Mouse (Mus musculus) heart, embryonic 16.5 days (tissue): ENCODE data around the gene Ccl5. TPM values are rescaled to one million over a fixed set of nuclear protein-coding genes. Genes with fewer than 3 reads are reported as not detected.
A peak's percentile ranks its signal among the peaks of the same experiment; 100 is the strongest.
"Not testable (repeated sequence)": the region's sequence is repeated elsewhere in the genome, so short reads cannot be mapped to it uniquely, and the experiment has no call there.

Experiments
- ATAC-seq: fragments of 200-750 bp; cut with Nextera tagmentation; replicated peaks from 2 replicates; pipeline ENCODE4 v1.8.0; 2017; ENCODE audit warnings: moderate number of reproducible peaks; ENCODE audit not compliant: insufficient read depth, low FRiP score; ENCODE audit errors: extremely low read depth
- H3K27ac ChIP-seq: fragments of 300-500 bp; sonication (generic); 2 replicates; pipeline ENCODE4 v1.5.1; 2014; ENCODE audit warnings: mild to moderate bottlenecking, low read length, control low read depth, moderate library complexity
- H3K27me3 ChIP-seq: fragments of 300-500 bp; sonication (generic); 2 replicates; pipeline ENCODE4 v1.6.1; 2014; ENCODE audit warnings: low read length, mixed read lengths; ENCODE audit not compliant: control insufficient read depth, insufficient read depth
- H3K36me3 ChIP-seq: fragments of 300-500 bp; sonication (generic); 2 replicates; pipeline ENCODE4 v1.6.1; 2014; ENCODE audit not compliant: control insufficient read depth, insufficient read depth
- H3K4me1 ChIP-seq: fragments of 300-500 bp; sonication (generic); 2 replicates; pipeline ENCODE4 v1.6.1; 2014; ENCODE audit warnings: low read length, mixed read lengths; ENCODE audit not compliant: control insufficient read depth, insufficient read depth
- H3K4me2 ChIP-seq: fragments of 300-500 bp; sonication (generic); 2 replicates; pipeline ENCODE4 v1.6.1; 2014; ENCODE audit warnings: low read depth, mild to moderate bottlenecking, control low read depth, low read length
- H3K4me3 ChIP-seq: fragments of 300-500 bp; sonication (generic); 2 replicates; pipeline ENCODE4 v1.5.1; 2014; ENCODE audit warnings: mild to moderate bottlenecking, control low read depth, low read length
- H3K9ac ChIP-seq: fragments of 300-500 bp; sonication (generic); 2 replicates; pipeline ENCODE4 v1.6.1; 2014; ENCODE audit warnings: low read length, control low read depth
- H3K9me3 ChIP-seq: fragments of 300-500 bp; sonication (generic); replicated peaks from 2 replicates; pipeline ENCODE4 v1.6.1; 2016; ENCODE audit warnings: low read length; ENCODE audit not compliant: control insufficient read depth
- WGBS: fragments of 180-500 bp; shearing (Covaris S2); extraction: QIAGEN DNeasy Blood & Tissue Kit; methylation state at CpG from one replicate; pipeline ENCODE4 v1.1.7; 2014; 5-methylcytosine and 5-hydroxymethylcytosine counted together
- polyA plus RNA-seq: library from polyadenylated mRNA; unstranded; fragments of >200 nt; fragmentation: Nextera tagmentation; extraction: Ambion mirVana; gene quantifications from 2 replicates; pipeline ENCODE4 v1.2.1, GENCODE M21; 2015

Ccl5 gene
- polyA plus RNA-seq, 1 experiment from 2014 or later = 2.5 TPM

DNA sequence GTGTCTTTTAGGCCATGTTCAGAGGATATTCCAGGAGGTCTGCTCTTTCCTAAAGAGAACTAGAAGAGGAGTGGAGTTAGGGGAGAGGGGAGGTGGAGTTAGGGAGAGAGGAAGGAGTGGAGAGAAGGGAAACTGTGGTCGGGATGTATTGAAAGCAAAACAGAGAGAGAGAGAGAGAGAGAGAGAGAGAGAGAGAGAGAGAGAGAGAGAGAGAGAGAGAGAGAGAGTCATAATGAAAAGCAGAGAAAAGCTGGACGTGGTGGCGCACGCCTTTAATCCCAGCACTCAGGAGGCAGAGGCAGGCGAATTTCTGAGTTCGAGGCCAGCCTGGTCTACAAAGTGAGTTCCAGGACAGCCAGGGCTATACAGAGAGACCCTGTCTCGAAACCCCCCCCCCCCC is 20.7 kb upstream of the Ccl5 start:
- ATAC-seq, H3K9ac ChIP-seq, H3K4me3 ChIP-seq, H3K27ac ChIP-seq, H3K4me1 ChIP-seq, H3K27me3 ChIP-seq, H3K4me2 ChIP-seq, H3K9me3 ChIP-seq, H3K36me3 ChIP-seq: not testable (repeated sequence)
- 84% methylated on average over 7 of the region's 7 CpGs for WGBS

DNA sequence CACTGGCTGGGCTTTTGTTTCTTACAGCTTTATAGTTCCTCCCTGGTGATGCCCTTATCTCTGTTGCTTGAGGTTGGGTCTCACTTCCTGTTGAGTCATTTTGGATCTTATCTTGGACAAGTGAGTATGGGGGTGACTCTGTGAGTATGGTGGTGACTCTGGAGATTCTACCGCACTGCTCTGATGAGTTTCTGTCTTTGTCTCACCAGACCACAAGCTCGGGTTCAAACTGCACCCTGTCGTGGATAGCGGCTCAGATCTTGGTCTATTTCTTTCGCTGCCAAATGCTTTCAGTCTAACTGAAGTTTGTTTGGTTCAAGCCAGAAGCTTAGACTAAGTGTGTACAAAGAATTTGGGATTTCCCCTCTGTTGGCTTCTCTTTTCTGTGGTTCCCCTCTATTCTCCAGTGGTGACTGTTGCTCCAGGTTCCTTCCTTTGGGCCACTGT is 19.9 kb upstream of the Ccl5 start:
- Histone ChIP-seq H3K4me2 (no peak overlapping the region), H3K9me3 (no peaks in the 10 kb centered on the region), H3K27me3 (no peaks in the 10 kb centered on the region), H3K36me3 (no peaks in the 10 kb centered on the region), H3K4me3 (no peak overlapping the region), H3K4me1 (no peaks in the 10 kb centered on the region), H3K9ac (no peak overlapping the region), H3K27ac (no peak overlapping the region)
- WGBS = 71% methylated on average over 5 of the region's 5 CpGs
- no peak for ATAC-seq

DNA sequence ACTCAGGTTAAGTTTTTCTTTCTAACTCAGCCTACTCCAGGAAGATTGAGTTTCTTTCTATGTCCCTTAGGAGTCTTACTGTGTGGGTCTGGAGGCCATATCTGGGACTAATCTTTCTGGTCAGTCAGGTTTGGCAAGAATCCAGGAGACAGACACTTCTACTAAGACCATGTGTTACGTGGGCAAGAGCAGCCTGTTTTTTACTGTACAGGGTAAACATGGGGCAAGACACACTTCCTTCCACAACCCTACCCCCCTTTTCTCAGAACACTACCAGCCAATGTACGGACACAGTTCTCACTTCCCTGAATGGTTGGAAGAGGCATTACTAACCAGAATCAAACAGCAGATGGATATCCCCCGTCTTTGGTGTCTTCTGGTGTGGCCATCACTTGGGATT is 13.9 kb upstream of the Ccl5 start:
- Histone ChIP-seq H3K27me3 (no peaks in the 10 kb centered on the region), H3K4me1 (no peaks in the 10 kb centered on the region), H3K36me3 (no peaks in the 10 kb centered on the region), H3K27ac (no peak overlapping the region), H3K9ac (no peak overlapping the region), H3K4me2 (no peak overlapping the region), H3K9me3 (0 out of 2 replicates have a peak, but pooled peaks cover 3% of the 10 kb centered on the region), H3K4me3 (no peak overlapping the region)
- no peak for ATAC-seq
- 53% methylated on average over 3 of the region's 3 CpGs for WGBS

DNA sequence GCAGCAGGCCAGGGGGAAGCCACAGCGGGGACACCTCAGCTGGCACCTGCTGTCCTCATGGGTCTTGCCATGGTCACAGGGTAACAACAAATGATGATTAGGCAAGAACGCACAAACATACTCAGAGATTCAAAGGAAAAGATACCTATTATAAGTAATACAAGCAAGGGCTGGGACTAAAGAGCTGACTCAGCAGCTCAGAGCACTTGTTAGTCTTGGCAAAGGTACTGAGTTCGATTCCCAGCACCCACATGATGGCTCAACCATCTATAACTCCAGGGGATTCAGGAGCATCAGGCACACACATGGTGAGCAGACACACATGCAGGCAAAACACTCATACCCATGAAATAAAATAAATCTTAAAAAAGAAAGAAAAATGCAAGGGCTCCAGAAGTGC is 11.1 kb upstream of the Ccl5 start:
- Histone ChIP-seq H3K9me3 (0 out of 2 replicates have a peak, but pooled peaks cover 3% of the 10 kb centered on the region), H3K4me1 (no peaks in the 10 kb centered on the region), H3K4me3 (no peak overlapping the region), H3K27ac (no peak overlapping the region), H3K4me2 (no peak overlapping the region), H3K9ac (no peak overlapping the region), H3K36me3 (no peaks in the 10 kb centered on the region), H3K27me3 (no peaks in the 10 kb centered on the region)
- 84% methylated on average over 3 of the region's 3 CpGs for WGBS
- ATAC-seq = no peak

DNA sequence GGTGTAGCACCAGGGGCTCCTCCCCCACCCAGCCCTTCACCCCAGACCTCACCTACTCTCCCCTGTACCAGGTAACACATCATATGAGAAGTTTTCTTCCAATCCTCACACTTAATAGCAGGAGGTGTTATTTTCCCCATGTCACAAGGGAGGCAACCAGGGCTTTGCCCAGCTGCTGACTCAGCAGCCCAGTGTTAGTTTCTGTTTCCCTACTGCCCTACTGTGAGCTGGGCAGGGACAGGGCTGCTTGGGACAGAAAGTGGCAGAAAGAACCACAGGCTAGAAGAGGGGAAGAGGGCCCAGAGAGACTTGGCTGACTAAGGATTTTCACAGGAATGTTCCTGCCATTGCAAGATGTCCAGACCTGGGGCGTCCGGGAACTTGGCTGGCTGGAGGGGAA is 10.6 kb upstream of the Ccl5 start:
- Histone ChIP-seq H3K27ac (no peak overlapping the region), H3K4me1 (no peaks in the 10 kb centered on the region), H3K27me3 (no peaks in the 10 kb centered on the region), H3K36me3 (no peaks in the 10 kb centered on the region), H3K4me2 (no peak overlapping the region), H3K9me3 (0 out of 2 replicates have a peak, but pooled peaks cover 3% of the 10 kb centered on the region), H3K4me3 (no peak overlapping the region), H3K9ac (no peak overlapping the region)
- WGBS = 53% methylated on average over 2 of the region's 2 CpGs
- ATAC-seq = no peak; the same call in 1 of the 2 replicates

DNA sequence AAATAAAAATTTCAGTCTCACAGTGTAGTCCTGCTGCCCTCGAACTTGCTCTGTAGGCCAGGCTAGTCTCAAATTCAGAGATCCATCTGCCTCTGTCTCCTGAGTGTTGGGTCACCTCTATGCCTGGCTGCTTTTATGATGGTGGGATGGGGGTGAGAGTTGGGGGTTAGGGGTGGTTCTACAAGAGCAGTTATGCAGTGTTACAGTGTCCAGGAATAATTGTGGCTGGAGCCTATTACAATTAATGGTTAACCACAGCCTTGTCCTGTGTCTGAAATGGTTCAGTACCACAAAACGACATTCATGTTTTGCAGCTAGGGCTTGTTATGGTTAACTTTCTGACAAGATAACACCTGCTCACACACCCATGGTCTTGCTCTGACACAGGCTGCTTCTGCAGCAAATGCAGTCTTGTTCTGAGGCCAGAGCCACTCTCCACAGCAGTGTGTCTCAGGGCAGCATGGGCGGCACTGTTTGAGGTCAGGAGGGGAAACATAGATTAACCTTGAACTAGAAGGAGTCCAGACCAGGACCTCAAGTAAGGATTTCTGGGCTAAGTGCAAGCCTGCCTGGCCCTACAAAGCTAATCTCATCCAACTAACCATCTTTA is 8.5 kb upstream of the Ccl5 start:
- no peak overlapping the region for H3K4me2 ChIP-seq
- no peaks in the 10 kb centered on the region for H3K27me3 ChIP-seq
- no peak overlapping the region for H3K27ac ChIP-seq
- no peak overlapping the region for H3K4me3 ChIP-seq
- ATAC-seq = no peak
- H3K4me1 ChIP-seq = 0 out of 2 replicates have a peak, but pooled peaks cover 3% of the 10 kb centered on the region
- no peak overlapping the region for H3K9ac ChIP-seq
- 0 out of 2 replicates have a peak, but pooled peaks cover 3% of the 10 kb centered on the region for H3K9me3 ChIP-seq
- 72% methylated on average over 3 of the region's 3 CpGs for WGBS
- H3K36me3 ChIP-seq = no peaks in the 10 kb centered on the region

DNA sequence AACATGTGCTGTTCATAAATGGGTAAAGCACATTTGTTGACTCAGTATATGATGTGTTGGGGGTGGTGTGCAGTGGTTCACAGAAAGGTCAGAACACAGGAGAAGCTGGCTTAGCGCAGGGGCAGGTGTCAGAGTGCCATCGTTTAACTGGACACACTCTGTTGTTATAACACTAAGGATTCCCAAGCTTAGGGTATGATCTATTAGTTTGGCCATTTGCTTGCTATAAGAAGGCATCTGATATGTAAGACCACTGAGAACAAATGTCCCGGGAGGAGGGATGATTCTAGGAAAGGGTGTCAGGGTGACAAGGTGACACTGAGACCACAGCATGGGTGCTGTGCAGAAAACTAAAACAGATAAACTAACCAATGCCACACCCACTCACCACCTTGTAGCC is 6.5 kb upstream of the Ccl5 start:
- H3K27me3 ChIP-seq = no peaks in the 10 kb centered on the region
- H3K36me3 ChIP-seq = no peaks in the 10 kb centered on the region
- 68% methylated on average over 3 of the region's 3 CpGs for WGBS

DNA sequence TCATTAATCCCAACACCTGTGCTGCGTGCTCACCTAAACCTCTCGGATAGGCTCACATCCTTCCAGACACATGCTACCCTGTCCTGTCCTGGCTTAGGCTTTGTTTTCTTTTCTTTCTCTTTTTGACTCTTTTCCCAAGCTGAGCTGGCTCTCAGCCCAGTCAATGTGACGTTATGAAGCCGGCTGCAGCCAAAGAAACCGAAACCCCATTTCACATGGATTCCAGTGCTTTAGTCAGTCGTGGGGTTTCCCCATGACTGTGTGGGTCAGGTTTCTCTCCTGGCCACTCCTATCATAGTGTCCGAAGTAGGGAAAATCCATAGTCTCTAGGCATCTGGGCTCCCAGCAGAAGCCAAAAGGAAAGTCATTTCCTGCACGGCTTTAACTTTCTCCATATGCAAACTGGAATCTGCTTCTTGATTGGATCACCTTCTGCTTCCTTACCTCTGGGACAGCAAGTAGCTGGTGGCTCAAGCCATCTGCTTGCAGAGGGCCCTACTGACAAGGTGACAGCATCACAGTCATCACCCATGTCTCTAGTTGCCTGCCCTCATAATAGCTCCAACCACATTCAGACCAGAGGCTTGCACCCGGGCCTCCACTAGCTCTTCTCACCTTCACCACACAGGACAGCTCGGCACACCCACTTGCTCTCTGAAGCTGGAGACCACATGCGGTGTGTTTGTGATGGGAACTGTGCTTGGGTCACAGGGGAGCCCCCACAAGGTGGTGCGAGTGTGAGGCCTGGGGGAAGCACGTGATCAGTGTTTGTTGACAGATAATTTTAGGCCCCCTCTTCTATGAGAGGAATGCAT is 4.5 kb upstream of the Ccl5 start:
- peak; percentile 81; the same call in 1 of the 2 replicates for ATAC-seq
- 0 out of 2 replicates have a peak, but pooled peaks cover 3% of the 10 kb centered on the region for H3K4me1 ChIP-seq
- H3K9me3 ChIP-seq = no peaks in the 10 kb centered on the region
- H3K4me3 ChIP-seq = no peak overlapping the region
- no peaks in the 10 kb centered on the region for H3K27me3 ChIP-seq
- H3K9ac ChIP-seq = no peak overlapping the region
- peak overlapping the region; percentile 33; the same call in 1 of the 2 replicates for H3K4me2 ChIP-seq
- no peak overlapping the region; the same call in 1 of the 2 replicates for H3K27ac ChIP-seq
- H3K36me3 ChIP-seq = no peaks in the 10 kb centered on the region
- WGBS = 35% methylated on average over 13 of the region's 13 CpGs

More for the DNA sequence above, 6.5 kb upstream of the Ccl5 start:
- no peak overlapping the region for H3K4me2 ChIP-seq
- no peak overlapping the region for H3K9ac ChIP-seq
- H3K4me3 ChIP-seq = no peak overlapping the region
- H3K4me1 ChIP-seq = 0 out of 2 replicates have a peak, but pooled peaks cover 3% of the 10 kb centered on the region
- H3K9me3 ChIP-seq = no peaks in the 10 kb centered on the region
- ATAC-seq = no peak
- H3K27ac ChIP-seq = no peak overlapping the region

DNA sequence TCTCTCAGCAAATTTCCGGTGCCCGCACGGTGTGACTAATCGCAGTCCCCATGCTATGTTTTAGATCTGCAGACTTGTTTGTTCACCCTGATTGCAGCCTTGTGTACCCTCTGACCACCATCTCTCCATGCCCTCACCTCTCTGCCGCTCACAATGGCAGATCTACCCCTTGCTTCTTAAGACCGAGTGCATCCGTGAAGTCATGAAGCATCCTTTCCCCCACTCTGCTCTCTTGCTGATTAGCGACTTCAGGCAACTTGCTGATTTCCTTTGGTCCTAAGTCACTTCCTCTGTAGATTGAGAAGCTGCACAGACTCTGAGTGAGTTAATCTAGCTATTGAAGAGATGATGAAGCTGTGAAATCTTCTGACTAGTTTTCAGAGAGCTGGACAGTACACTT is 3.8 kb upstream of the Ccl5 start:
- Histone ChIP-seq H3K4me3 (no peak overlapping the region), H3K36me3 (no peaks in the 10 kb centered on the region), H3K9me3 (no peaks in the 10 kb centered on the region), H3K27me3 (no peaks in the 10 kb centered on the region), H3K4me1 (0 out of 2 replicates have a peak, but pooled peaks cover 3% of the 10 kb centered on the region), H3K9ac (no peak overlapping the region), H3K4me2 (peak overlapping the region; percentile 33; the same call in 1 of the 2 replicates), H3K27ac (no peak overlapping the region)
- WGBS = 66% methylated on average over 8 of the region's 8 CpGs
- ATAC-seq = no peak
